Mouse (Mus musculus): ENCODE results near the gene Lpcat3. TPM values are rescaled to one million over a fixed set of nuclear protein-coding genes. Genes with fewer than 3 reads are reported as not detected.
"Not testable (repeated sequence)": the region's sequence is repeated elsewhere in the genome, so short reads cannot be mapped to it uniquely, and the experiment has no call there.

Lpcat3 gene
- total RNA-seq, 2 experiments from 2014 or later = 27.1 to 33.5 TPM

DNA sequence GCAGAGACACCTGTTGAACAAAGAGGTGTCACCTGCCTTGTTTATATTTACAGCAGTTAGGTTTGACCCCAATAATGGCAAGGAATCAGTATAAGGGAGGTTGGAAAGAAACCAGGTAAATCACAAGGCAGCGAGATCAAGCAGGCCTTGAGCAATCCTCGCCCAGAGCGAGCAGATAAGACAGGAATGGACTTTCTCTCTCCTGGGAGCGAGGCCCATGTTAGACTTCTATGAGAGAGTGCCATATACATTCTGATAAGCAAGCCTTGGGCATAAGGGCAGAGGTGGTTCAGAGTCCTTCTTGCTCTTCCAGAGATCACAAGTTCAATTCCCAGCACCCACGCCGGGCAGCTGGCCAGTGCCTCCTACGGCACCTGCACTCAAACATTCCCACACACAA lies 15.9 kb downstream of the Lpcat3 start:
- no peak for DNase-seq

GRCm38 (mm10) chr6:124679486-124679885 lies 16.7 kb downstream of the Lpcat3 start:
- no peak for DNase-seq

DNA sequence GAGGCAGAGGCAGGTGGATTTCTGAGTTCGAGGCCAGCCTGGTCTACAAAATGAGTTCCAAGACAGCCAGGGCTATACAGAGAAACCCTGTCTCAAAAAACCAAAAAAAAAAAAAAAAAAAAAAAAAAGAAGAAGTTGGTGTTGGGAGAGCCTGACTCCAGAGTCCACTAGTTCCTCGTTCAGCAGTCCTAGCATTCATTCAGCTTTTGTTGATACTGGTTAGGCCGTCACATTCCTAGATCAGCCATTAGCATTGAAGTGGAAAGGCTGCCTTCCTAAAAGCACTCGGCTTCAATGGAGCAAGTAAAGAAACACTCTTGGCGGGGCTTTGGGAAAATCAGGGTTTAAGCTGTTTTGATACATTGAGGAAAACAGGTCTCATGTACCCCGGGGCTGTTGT lies 19.5 kb downstream of the Lpcat3 start:
- DNase-seq = not testable (repeated sequence)

GRCm38 (mm10) chr6:124683591-124684417 lies 21.0 kb downstream of the Lpcat3 start:
- DNase-seq = no peak

DNA sequence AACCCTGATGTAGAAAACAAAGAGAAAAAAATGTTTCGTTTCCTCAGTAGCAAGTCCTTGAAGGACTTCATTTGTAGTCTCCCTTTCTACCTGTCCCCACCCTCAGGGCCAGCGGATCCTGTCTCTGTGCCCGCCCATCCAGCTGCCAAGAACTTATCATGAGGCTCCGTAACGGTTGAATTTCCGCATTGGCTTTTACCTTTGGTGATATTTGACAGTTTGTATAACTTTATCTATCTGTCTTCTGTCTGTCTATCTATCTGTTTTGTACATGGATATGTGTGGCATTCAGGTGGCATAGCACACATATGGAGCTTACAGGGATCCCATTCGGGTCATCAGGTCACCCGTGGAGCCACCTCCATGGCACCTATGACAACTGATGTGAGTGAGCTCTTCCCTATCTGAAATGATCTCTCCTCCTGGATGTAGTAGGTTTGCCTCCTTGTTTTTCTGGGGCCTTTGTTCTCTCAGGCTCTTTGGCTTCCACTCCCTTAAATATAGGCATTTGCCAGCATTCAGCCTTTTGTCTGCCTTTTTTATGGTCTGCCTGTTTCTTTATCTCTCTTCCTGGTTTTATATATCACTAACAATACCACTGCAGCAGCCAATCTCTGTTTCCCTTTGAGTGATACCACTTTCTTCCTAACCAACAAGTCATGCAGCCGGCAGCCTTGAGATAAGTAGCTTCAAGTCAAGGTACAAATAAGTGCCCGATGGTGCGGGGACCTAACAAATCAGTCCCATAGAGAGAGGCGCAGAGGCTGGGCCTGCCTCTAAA lies 23.0 kb downstream of the Lpcat3 start:
- no peak for DNase-seq

DNA sequence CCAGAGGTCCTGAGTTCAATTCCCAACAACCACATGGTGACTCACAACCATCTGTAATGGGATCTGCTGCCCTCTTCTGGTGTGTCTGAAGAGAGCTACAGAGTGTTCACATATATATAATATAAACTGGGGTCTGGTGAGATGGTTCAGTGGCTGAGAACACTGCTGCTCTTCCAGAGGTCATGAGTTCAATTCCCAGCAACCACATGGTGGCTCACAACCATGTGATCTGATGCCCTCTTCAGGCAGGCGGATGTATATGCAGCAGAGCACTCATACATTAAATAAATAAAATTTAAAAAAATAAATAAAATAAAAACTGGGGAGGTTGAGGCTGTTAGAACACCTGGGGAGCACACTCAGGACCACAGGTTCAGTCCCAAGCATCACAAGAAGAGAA lies 23.8 kb downstream of the Lpcat3 start:
- not testable (repeated sequence) for DNase-seq

- DNase-seq = no peak
These were observed 25.4 kb downstream of the Lpcat3 start for GRCm38 (mm10) chr6:124688151-124688758.

GRCm38 (mm10) chr6:124689011-124689410 lies 26.2 kb downstream of the Lpcat3 start:
- DNase-seq = no peak

GRCm38 (mm10) chr6:124690517-124690916 lies 27.7 kb downstream of the Lpcat3 start:
- DNase-seq = no peak

GRCm38 (mm10) chr6:124693243-124693981 lies 30.6 kb downstream of the Lpcat3 start:
- no peak for DNase-seq

GRCm38 (mm10) chr6:124694166-124694955 lies 31.5 kb downstream of the Lpcat3 start:
- DNase-seq = peak; percentile 60 to 77

- DNase-seq = no peak
These were observed 33.8 kb downstream of the Lpcat3 start for GRCm38 (mm10) chr6:124696441-124697150.

GRCm38 (mm10) chr6:124698751-124699150 lies 35.9 kb downstream of the Lpcat3 start:
- DNase-seq = no peak

DNA sequence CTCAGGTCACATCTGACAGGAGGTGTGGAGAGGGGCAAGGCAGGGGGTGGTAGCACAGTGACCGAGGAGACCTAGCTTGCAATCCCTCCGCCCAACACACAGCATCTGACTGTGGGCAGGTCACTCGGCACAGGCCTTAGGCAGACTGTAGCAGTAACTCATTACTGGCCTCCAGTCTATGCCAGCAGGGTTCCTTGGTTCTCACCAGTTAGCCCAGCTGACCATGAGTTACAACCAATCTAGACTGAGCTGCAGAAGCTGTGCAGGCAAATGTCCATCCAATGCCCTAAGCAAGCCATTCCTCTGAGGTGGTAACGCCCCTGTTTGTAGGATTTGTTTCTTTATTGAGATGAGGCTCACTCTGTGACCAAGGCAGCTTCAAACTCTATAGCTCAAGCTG lies 36.5 kb downstream of the Lpcat3 start:
- DNase-seq = no peak

- peak; percentile 46 to 62 for DNase-seq
These were observed 37.3 kb downstream of the Lpcat3 start for GRCm38 (mm10) chr6:124699962-124700610.

GRCm38 (mm10) chr6:124701338-124701737 lies 38.5 kb downstream of the Lpcat3 start:
- no peak for DNase-seq

GRCm38 (mm10) chr6:124702102-124702783 lies 39.4 kb downstream of the Lpcat3 start:
- DNase-seq = no peak

DNA sequence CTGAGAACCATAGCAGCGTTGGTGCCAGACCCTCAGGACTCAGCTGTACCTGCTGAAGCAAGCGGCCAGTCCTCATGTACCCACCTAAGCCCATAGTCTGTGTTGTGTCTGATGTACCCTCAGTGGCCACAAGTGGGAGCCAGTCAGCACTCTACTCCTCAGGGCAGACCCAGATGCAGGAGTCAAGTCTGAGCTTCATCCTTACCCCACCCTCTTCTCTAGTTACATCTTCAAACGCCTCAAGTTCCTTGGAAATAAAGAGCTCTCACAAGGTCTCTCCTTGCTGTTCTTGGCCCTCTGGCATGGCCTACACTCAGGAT lies 39.9 kb downstream of the Lpcat3 start:
- peak; percentile 54 to 61 for DNase-seq

GRCm38 (mm10) chr6:124703789-124704188 lies 41.0 kb downstream of the Lpcat3 start:
- no peak for DNase-seq

DNA sequence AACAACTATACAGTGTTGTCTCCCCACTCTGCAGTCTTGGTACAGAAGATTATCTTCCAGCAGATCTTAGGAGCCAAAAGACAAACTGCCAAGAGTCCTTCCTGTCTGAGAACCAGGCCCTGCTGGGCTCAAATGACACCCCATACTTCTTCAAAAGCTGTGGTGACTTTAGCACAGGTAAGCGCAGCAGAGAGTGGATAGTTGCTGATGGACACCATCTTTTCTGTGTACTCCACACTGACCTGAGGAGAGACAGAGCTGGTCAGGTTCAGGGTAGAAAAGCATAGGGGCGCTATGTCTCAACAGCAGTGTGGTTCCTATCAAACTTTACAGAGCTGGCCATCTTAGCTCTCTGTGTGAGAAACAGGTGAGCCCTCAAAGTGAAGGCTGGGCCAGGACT lies 41.6 kb downstream of the Lpcat3 start:
- no peak for DNase-seq

All from layer of hippocampus, postnatal 36 days (tissue).